Mouse (Mus musculus): ENCODE data around the gene Sclt1.
A peak's percentile ranks its signal among the peaks of the same experiment; 100 is the strongest.

The Sclt1 gene

GRCm38 (mm10) chr3:41606330-41606664 is 136.0 kb downstream of the Sclt1 start:
- no peak for DNase-seq (ENCODE audit: low spot score)

GRCm38 (mm10) chr3:41605601-41606329 is 136.5 kb downstream of the Sclt1 start:
- DNase-seq (ENCODE audit: low spot score) = no peak

DNA sequence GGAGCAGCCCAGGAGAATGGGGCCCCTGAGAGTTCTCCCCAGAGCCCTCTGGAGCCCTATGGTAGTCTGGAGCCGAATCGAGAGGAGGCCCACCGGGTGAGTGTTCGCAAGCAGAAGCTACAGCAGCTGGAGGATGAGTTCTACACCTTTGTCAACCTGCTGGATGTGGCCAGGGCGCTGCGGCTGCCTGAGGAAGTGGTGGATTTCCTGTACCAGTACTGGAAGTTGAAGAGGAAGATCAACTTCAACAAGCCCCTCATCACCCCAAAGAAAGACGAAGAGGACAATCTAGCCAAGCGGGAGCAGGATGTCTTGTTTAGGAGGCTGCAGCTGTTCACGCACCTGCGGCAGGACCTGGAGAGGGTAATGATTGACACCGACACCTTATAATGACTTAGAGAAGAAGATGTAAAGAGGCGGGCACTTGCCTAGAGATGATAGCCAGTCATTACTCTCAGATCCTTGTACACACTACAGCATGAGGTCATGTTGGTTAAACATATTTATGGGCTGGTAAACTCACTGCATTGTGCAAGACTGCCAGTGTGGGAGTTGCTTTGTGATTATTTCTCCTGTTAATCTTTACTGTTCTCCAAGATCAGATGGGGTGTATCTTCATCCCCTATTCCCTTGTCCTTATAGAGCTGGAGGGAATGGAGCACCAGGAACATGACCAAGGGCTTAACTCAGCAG is 137.5 kb downstream of the Sclt1 start:
- no peak for DNase-seq (ENCODE audit: low spot score)

DNA sequence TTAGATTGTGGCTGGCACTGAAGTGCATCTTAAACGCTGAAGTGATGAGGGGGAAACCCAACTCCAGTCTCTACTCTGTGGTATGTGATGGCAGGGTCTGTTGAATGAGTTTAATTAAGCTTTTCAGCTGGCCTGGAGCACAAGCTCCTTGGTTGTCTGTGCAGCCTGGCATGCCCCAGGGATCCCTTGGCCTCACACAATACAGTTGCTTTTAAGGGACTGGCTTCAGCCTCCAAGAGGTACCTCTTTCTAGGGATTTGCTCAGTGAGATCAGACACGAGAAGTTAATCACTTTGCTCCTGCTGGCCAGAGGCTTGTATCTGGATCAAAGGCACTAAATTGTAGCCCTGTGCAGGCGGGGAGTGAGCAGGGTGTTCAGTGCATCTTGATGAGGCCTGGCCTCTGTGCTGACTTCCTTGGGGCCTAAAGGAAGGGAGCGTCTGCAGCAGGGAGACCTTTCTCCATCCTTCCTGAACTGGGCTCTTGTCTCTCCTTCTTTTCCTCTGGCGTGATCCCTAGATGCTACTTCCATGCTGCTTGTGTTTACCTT is 138.8 kb downstream of the Sclt1 start:
- no peak for DNase-seq (ENCODE audit: low spot score)

DNA sequence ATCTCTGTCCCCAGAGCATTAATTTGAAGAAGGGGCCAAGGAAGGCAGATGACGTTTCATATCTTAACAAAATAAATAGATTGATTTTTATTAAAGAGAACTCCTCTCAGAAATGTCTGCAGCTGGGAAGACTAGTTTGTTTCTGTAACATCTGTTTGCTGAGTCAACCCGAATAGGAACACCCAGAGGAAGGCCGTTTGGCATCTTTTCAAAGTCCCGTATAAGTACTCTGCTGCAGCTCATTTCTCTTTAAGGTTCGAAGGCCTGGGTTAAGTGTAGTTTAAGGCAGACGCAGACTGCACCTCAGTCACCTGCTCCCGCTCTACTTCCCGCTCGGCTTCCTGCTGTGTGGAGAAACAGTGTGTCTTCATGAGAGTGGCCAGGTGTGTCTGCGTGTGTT is 139.4 kb downstream of the Sclt1 start:
- no peak for DNase-seq (ENCODE audit: low spot score)

GRCm38 (mm10) chr3:41601226-41602020 is 140.9 kb downstream of the Sclt1 start:
- DNase-seq (ENCODE audit: low spot score) = no peak

DNA sequence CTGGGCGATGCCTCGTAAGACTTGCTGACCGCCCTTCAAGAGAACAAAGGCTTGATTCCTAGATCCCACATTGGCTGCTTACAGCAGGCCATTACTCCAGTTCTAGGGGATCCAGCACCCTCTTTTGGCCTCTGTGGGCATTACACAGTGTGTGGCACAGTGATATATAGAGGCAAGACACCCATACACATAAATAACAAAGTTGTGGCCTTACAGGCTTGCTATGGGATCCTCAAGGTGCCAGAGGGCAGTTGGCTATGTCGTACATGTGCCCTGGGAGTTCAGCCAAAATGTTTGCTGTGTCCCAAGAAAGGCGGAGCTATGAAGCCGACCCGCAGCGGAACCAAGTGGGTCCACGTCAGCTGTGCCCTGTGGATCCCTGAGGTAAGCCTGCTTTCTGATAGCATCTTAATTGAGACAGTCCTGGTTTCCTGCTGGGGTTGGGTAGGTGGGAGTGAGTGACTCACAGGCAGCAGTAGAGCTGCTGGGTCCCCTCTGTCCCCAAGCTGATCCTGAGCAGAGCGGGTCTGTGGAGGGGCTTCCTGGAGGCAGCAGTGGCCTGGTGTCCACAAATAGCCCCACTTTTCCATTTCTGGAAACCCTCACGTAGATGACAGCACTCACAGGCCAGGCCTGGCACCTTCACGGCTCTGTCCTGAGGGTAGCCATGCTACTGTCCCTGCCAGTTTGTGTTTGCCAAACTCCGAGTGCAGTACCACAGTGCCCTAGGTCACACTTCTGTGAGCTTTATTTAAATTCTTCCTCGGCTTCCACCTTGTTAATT is 142.3 kb downstream of the Sclt1 start:
- peak; percentile 69 for DNase-seq (ENCODE audit: low spot score)

DNA sequence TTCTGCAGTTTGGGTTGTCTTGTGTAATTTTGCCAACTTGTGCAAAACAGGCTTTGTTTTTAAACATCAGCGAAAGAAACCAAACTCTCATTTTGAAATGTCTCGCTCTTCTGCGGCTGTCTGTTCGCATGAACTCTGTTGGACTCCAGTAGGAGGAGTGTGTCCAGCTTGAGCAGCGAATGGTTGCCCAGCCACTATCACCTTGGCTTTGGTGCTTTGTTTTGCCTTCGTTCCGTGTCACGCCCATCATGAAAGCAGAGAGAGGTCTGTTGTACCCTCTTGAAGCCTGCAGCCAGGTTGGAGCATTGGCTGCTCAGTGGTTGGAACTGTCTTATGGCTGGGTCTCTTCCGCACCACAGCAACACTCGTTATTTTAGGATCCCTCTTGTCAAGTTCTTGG is 143.1 kb downstream of the Sclt1 start:
- DNase-seq (ENCODE audit: low spot score) = no peak

- no peak for DNase-seq (ENCODE audit: low spot score)
Observed at GRCm38 (mm10) chr3:41598412-41598811, 143.9 kb downstream of the Sclt1 start.

GRCm38 (mm10) chr3:41597036-41597435 is 145.3 kb downstream of the Sclt1 start:
- DNase-seq (ENCODE audit: low spot score) = no peak

- DNase-seq (ENCODE audit: low spot score) = no peak
Observed at GRCm38 (mm10) chr3:41595010-41595409, 147.3 kb downstream of the Sclt1 start.

DNA sequence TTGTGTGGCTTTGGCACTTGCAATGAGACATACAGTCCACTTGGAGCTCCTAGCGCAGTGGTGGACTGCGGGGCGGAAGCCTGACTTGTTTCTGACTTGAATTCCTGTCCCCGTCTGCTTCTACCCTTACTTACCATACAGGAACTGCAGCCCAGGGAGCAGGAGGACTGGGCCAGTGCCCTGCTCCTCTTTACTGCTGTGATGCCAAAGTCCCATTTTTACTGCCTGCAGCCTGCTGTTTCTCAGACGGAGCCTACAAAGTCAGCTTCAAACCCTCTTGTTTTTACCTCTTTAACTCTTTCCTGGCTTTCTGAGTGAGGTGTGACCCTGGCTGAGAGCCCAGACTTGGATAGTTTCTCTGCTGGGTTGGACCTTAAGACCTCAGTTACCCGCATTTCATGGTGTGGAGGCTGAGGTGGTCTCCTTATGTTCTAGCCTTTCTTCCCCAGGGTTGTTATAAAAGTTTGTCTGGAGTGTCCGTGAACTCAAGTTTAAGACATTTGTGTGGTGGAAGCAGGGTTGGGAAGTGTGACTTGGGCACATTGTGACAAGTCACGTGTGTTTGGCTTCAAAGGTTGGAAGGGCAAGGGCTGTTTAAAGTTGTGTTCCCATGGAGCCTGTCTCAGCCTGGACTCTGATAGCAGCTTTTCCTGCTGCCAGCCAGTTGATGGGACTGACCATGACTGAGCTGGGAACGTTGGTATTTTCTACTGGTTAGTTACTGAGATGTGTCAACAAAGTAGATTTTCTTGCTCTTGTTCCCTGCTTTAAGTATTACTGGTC is 148.0 kb downstream of the Sclt1 start:
- DNase-seq (ENCODE audit: low spot score) = no peak

- no peak for DNase-seq (ENCODE audit: low spot score)
Observed at GRCm38 (mm10) chr3:41592805-41593204, 149.5 kb downstream of the Sclt1 start.

GRCm38 (mm10) chr3:41591651-41592170 is 150.6 kb downstream of the Sclt1 start:
- no peak for DNase-seq (ENCODE audit: low spot score)

GRCm38 (mm10) chr3:41590695-41591559 is 151.4 kb downstream of the Sclt1 start:
- DNase-seq (ENCODE audit: low spot score) = no peak

- DNase-seq (ENCODE audit: low spot score) = no peak
Observed at GRCm38 (mm10) chr3:41589988-41590387, 152.3 kb downstream of the Sclt1 start.

GRCm38 (mm10) chr3:41589246-41589914 is 152.9 kb downstream of the Sclt1 start:
- DNase-seq (ENCODE audit: low spot score) = no peak

DNA sequence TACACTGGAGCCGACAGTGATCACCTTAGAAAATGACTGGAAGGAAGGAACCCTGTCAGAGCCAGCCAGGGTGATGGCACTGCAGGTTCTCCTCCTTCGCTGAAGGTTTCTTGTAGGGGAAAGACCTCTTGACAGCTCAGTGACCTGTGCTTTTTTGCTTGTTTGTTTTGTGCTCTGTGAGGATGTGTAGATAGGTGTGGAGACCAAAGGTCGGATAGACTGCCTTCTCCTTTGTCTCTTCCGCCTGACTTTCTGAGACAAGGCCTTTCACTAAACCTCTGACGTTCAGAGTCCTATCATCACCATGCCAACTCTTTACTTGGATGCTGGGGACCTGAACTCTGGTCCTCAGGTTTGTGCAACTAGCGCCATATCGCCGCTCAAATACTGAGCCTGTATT is 153.8 kb downstream of the Sclt1 start:
- no peak for DNase-seq (ENCODE audit: low spot score)

DNA sequence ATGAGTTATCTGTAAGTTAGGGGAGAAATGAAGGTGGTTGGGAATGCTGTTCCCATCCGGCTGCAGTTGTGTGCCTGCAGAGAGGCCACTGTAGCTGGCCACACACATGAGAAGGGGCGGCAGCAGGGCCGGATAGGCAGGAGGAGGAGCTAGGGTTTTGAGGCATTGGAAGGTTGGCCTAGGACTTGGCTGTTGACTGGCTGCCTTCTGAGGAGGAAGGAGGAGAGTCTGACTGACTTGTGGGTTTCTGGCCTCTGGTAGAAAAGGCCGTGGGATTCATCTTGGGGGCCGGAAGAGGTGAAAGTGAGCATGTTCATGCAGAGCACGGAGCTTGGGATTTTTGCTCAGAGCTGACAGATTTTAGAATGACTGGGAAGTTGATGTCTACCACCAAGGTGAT is 154.7 kb downstream of the Sclt1 start:
- DNase-seq (ENCODE audit: low spot score) = no peak

Measured in embryo, embryonic 10.5 days (tissue).